Mouse (Mus musculus) liver, postnatal 0 days (tissue): ENCODE data around the gene Nlrp4c.

ENCODE experiments used
- CTCF ChIP-seq: sonication (generic); IDR thresholded peaks from 2 replicates; pipeline ENCODE4 v1.5.1; 2016; ENCODE audit warnings: antibody characterized with exemption, low read depth
- EP300 ChIP-seq: IDR thresholded peaks from 2 replicates; pipeline ENCODE4 v1.6.1; 2016; ENCODE audit warnings: antibody characterized with exemption, low read depth, mild to moderate bottlenecking

DNA sequence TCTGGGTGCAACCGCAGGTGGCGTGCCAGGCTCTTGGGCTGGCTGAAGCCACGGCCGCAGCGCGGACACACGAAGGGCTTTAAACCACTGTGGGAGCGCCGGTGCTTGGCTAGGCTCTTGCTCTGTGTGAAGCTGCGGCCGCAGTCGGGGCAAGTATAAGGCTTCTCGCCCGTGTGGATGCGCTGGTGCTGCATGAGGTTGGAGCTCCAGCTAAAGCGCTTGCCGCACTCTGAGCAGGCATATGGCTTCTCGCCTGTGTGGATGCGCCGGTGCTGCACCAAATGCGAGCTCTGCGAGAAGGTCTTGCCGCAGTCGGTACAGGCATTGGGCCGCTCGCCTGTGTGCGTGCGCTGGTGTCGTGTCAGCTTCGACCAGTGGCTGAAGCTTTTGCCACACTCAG is 87.7 kb downstream of the Nlrp4c start:
- no peak for TF ChIP-seq CTCF
- no peak for TF ChIP-seq EP300
